Mouse (Mus musculus): ENCODE measurements around the gene Upp1. TPM values are rescaled to one million over a fixed set of nuclear protein-coding genes. Genes with fewer than 3 reads are reported as not detected.

Gene Upp1
- polyA plus RNA-seq, 1 experiment from 2014 or later = 2.7 TPM

DNA sequence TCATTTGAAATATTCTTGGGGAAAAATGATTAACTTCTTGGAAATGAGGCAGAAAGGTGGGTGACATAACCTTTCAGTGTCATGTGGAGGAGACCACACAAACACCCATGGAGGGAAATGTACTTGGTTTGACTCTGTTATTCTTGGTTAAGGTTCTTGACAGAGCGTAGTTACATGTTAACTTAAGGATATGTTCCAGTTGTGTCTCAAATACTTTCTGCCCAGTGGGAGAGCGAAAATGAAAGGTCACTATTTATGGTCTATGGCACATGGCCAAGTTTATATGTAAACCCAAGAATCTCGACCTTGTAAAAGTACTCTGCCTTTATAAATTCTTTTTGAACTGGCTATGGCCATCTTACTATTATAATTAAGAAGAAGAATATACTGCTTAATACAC is 42.0 kb downstream of the Upp1 start:
- H3K9ac ChIP-seq (replicated peaks) = no peak overlapping the region
- 67% methylated on average over 3 of the region's 3 CpGs for WGBS
- no peak overlapping the region for H3K4me3 ChIP-seq (replicated peaks)
- no peaks in the 10 kb centered on the region for H3K9me3 ChIP-seq
- no peak overlapping the region for H3K27ac ChIP-seq
- H3K4me1 ChIP-seq (replicated peaks) = no peaks in the 10 kb centered on the region
- no peaks in the 10 kb centered on the region for H3K36me3 ChIP-seq
- peaks cover 3% of the 10 kb centered on the region; the same call in 1 of the 2 replicates for H3K27me3 ChIP-seq
- no peak overlapping the region for H3K4me2 ChIP-seq
- no peak for ATAC-seq (ENCODE audit: insufficient number of reproducible peaks, insufficient read depth, low FRiP score, low TSS enrichment, low read depth)

DNA sequence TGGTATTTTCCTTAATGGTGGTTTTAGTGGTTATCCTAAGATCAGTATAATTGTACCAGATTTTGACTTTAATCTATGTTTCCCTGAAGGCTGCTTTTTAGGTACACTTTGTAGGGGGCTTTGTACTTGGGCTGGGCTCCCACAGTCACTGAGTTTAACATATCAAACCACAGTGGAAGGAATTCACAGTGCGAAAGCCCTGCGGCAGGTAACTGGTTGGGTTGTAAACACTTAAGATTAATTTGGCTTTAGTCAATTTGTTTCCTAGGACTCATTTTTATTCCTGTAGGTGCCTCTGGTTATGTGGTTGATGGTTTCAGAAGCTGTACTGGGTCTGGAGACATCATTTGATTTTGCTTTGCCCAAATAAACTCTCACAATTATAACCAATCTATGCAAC is 49.4 kb downstream of the Upp1 start:
- H3K4me2 ChIP-seq = no peak overlapping the region
- no peak for ATAC-seq (ENCODE audit: insufficient number of reproducible peaks, insufficient read depth, low FRiP score, low TSS enrichment, low read depth)
- no peaks in the 10 kb centered on the region for H3K9me3 ChIP-seq
- no peak overlapping the region for H3K27ac ChIP-seq
- 67% methylated on average over 2 of the region's 2 CpGs for WGBS
- no peaks in the 10 kb centered on the region for H3K36me3 ChIP-seq
- no peaks in the 10 kb centered on the region for H3K27me3 ChIP-seq
- H3K9ac ChIP-seq (replicated peaks) = no peak overlapping the region
- H3K4me3 ChIP-seq (replicated peaks) = no peak overlapping the region
- H3K4me1 ChIP-seq (replicated peaks) = no peaks in the 10 kb centered on the region

DNA sequence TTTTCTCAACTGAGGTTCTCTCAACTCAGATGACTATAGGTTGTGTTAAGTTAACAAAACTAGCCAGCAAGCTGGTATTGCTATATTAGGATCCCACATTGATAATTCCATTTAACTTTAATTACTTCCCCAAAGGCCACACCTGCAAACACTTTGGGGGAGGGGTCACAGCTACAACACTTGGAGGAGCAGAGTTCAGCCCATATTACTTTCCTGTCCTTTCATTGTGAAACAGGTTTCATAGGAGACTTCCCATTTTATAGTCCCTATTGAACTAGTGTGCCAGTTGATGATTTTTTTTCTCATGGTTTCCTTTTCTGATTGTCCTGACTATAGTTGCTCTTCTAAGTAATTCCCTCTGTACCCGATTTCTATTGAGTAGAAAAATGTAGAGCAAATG is 63.6 kb downstream of the Upp1 start:
- Histone ChIP-seq H3K27me3 (no peaks in the 10 kb centered on the region), H3K9ac (replicated peaks) (no peak overlapping the region), H3K4me2 (no peak overlapping the region), H3K36me3 (no peaks in the 10 kb centered on the region), H3K9me3 (no peaks in the 10 kb centered on the region), H3K4me1 (replicated peaks) (no peaks in the 10 kb centered on the region), H3K27ac (no peak overlapping the region), H3K4me3 (replicated peaks) (no peak overlapping the region)
- no peak for ATAC-seq (ENCODE audit: insufficient number of reproducible peaks, insufficient read depth, low FRiP score, low TSS enrichment, low read depth)
- 88% methylated on average over 1 of the region's 1 CpGs for WGBS

Other genes with a start within 250 kb of the Upp1 start
- gene Pkd1l1, start 144.8 kb upstream of the Upp1 start, polyA plus RNA-seq (2016; fragmentation: Nextera tagmentation; extraction: Ambion mirVana) = 0.04 and 0.05 TPM in 2 replicates
- 17.1 and 17.6 TPM in 2 replicates for gene Hus1, start 106.9 kb upstream of the Upp1 start, polyA plus RNA-seq (2016; fragmentation: Nextera tagmentation; extraction: Ambion mirVana)
- gene Gm11992, start 69.5 kb upstream of the Upp1 start, polyA plus RNA-seq (2016; fragmentation: Nextera tagmentation; extraction: Ambion mirVana) = 0.09 and 0.14 TPM in 2 replicates
- not detected in 2 replicates for gene Sun3, start 69.1 kb upstream of the Upp1 start, polyA plus RNA-seq (2016; fragmentation: Nextera tagmentation; extraction: Ambion mirVana)
- gene Abca13, start 73.8 kb downstream of the Upp1 start, polyA plus RNA-seq (2016; fragmentation: Nextera tagmentation; extraction: Ambion mirVana) = 0.01 TPM in 1 of 2 replicates, not detected in the other

All from limb, embryonic 12.5 days (tissue).